Mouse (Mus musculus) megakaryocyte, adult 5-6 weeks (primary cell): ENCODE measurements at regions not wholly inside any gene's neighbourhood (a gene's known extent, or its start where the extent isn't known, plus 50 kb on each side); places are given as distances from the start of the nearest gene placed in this dataset.

Source experiments
- ATAC-seq: 2 replicates; pipeline ENCODE4 v1.8.0; 2016; ENCODE audit warnings: mild to moderate bottlenecking, inconsistent platforms; ENCODE audit not compliant: poor library complexity, severe bottlenecking

GRCm38 (mm10) chr8:34502606-34503162 lies 391.1 kb upstream of the Gm10131 start:
- ATAC-seq = no peak

DNA sequence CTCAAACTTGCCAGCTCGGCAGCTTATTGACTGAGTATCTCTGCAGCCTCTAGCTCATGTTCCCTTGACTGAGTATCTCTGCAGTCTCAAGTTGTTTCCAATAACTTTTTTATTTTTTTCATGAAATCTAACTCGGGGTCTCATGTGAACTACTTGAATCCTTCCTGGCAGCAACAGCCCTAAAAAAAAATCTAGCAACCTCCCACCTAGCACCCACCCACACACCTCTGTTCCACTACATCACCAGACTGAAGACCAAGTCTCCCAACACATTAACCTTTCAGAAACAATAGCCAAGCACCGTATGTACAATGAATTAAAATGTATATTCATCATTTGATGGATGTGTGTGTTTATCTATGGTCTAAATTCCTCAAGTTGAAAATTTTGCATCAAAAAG lies 387.7 kb upstream of the Gm10131 start:
- no peak for ATAC-seq

GRCm38 (mm10) chr8:34496751-34497150 lies 385.2 kb upstream of the Gm10131 start:
- no peak for ATAC-seq

- ATAC-seq = no peak
Measured at GRCm38 (mm10) chr8:34495974-34496373, 384.4 kb upstream of the Gm10131 start.

DNA sequence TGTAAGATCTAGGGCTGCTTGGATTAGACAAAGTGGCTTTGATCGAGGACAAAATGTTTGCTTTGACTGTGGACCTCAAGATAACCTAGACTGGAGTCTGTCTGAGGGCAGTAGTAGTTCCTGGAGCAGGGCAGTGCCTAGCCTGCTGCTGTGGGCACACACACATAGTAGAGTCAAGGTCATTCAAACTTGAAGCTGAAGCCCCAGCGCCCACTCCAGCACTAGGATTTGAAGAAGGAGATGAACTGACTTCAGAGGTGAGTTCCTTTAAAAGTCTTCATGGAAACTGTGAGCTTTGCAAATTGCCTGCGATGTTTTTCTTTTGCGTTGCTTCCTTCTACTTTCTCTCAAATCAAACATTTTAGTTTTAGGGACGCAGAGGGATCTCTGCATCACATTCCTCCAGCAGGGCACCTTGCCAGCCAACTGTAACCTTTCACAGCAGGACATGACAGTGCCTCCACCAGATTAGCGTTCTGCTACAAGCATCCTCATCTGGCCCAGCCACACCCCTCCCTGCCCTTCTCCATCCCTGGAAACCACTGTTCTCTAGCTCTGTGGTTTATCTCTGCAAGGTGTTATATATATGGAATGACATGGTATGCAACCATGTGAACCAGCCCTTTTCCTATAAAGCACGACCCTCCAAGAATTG lies 377.3 kb upstream of the Gm10131 start:
- ATAC-seq = no peak

DNA sequence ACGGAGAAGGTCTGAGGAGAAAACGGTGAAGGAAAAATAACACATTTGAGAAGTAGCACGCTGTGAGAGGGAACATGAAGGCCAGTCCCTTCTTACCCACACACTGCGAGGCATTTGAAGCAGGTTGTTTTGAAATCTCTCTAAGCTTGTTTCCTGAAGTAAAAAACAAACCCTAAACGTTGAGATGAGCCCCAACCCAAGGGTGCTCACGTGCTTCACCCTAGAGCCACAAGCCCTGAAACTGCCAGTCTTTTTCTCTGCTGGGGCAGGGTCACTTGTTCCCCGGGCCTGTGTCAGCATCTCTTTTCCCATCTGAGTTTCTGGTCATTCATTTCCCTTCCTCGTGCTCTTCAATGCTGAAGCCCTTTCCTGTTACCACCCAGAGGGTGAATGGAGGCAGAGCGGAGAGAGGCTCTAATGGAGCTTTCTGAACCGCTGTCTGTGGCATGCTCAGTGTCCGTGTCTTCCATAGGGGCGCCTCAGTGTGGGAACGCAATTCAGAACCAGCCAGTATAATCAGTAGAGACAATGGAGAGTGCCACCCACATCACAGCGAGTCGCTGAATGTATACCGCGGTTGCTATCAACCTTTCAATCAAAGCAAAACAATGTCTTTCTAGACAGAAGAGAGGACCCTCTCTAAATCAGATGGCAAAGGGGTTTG lies 375.0 kb upstream of the Gm10131 start:
- ATAC-seq = no peak

DNA sequence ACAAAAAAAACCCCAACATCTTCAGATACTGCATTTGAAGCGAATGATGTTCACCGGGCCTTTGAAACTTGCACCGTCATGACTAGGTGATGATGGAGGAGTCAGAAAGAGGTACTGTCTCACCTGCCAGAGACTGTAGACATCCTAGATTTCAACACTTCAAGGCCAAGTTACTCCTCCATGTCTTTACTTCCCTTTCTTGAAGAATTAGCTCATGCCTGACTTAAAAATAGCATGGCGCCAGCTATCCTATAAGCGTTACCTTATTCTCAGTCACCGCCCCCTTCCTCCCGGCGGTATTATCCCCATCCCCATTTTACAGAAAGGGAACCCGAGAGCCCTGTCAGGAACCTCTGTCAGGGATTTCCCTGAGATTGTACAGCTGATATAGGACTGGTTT lies 374.4 kb upstream of the Gm10131 start:
- ATAC-seq = peak; percentile 56

DNA sequence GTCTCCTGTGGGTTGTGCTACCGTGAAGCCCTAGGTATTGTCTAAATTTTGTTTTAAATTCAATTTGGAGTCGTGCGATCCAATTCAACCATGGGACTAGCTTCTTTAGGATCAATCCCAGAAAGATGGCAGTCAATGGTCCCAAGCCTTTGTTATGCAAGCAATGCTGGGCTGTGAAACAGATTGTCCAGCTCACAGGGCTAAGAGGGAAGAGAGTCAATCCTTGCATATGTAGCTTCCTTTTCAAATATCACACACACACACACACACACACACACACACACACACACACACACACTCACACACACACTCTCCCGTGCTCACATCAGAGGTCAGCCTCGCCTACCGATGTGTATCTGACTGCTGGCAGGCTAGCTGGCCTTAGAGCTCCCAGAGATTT lies 373.8 kb upstream of the Gm10131 start:
- ATAC-seq = no peak

DNA sequence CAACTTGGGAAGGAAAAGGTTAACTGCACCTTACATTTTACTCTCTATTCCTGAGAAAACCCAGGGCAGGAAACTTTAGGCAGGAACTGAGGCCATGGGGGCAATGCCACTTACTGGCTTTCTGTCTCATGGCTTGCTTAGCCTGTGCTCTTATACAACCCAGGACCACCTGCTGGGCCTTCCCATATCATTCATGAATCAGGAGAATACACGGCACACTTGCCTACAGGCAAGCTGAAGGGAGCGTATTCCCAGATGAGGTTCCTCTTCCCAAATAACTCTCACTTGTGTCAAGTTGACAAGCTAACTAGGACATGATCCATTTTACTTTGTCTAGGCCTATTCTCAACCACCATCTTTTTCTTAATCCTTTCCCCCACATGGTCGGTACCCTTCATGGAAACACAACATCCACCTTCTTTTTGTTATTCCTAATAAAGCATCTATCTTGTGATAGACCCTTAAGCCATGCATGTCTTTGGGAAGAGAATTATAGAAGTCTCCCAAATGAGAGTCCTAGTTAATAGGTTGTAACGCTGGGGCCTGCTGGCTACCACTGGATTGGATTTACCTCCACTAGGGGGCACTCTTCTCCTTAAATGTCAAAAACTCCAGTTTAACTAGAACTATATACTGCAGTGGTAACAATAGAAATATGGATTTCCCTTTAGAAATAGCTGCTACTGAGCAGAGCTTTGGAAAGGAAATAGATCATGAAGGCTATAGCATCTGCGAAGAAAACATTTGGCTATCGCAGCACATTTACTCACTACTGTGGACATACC lies 373.2 kb upstream of the Gm10131 start:
- peak; percentile 73 for ATAC-seq

DNA sequence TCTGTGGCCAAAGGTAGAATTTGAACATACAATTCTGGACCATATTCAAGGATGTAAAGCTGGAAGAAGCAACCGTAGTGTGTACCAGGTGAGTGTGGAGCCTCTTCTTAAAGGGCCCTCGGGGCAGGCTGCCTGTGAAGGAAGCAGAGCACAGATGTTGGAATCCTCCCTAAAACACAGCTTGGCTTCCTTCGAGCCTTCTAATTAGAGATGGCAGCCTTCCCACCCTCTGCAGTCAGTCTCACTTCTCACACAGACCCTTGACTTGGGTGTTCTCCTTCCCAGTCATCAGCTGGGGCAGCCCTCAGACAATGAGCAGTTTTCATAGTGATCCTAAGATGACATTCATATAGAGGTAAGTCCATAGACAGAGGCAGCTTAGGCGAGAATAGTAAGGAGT lies 371.7 kb upstream of the Gm10131 start:
- no peak for ATAC-seq

DNA sequence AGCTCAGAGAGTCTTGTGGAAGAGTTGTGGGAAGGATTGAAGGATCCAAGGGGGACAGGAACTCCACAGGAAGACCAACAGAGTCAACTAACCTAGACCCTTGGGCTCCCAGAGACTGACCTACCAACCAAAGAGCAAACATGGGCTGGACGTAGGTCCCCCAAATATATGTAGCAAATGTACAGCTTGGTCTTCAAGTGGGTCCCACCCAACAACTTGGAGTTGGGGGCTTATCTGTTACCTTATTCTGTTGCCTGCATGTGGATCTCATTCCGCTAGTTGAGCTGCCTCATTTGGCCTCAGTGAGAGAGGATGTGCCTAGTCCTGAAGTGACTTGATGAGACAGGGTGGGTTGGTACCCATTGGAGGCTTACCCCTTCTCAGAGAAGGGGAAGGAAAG lies 371.1 kb upstream of the Gm10131 start:
- ATAC-seq = no peak

DNA sequence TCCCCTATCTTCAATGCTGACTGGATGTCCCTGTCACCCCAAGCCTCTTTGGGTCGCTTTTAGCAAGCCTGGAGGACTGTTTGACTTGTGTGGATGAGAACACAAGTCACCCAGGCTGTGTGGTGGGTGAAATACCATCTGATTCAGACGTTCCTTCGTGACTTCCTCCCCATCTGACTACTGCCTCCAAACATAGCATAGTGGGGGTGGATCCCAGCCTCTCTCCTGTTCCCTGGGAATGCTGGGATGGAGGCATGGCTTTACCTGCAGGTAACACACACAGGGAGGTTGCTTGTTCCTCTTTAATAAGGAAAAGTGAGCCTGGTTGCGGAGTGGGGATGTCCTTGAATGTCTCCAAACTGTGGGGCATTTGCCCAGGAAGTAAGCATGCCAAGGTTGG lies 369.0 kb upstream of the Gm10131 start:
- no peak for ATAC-seq

- no peak for ATAC-seq
Measured at GRCm38 (mm10) chr8:34478891-34479290, 367.4 kb upstream of the Gm10131 start.

GRCm38 (mm10) chr8:34478465-34478864 lies 366.9 kb upstream of the Gm10131 start:
- no peak for ATAC-seq

DNA sequence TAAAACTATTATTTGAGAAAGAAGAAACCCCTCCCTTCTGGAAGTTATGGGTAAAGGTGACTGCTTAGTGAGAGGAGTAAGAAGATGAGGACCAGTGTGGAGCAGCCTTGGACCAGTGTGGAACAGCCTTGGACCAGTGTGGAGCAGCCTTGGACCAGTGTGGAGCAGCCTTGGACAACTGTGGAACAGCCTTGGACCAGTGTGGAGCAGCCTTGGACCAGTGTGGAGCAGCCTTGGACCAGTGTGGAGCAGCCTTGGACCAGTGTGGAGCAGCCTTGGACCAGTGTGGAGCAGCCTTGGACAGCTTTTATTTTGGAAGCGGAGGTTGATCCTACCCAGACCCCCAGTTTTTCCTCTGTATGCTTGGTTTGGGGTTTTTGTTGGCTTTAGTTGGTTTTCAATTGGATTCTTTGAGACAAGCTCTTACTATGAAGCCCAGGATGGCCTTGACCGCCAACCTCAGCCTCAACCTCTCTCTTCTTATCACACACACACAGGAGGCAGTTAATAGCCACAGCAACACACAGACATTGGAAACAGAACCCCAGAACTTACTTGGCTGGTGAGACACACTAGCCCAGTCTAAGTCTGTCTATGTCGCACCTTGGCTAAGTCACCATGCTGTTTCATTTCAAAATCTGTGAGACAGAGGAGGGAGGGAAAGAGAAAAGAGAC lies 364.7 kb upstream of the Gm10131 start:
- ATAC-seq = no peak

DNA sequence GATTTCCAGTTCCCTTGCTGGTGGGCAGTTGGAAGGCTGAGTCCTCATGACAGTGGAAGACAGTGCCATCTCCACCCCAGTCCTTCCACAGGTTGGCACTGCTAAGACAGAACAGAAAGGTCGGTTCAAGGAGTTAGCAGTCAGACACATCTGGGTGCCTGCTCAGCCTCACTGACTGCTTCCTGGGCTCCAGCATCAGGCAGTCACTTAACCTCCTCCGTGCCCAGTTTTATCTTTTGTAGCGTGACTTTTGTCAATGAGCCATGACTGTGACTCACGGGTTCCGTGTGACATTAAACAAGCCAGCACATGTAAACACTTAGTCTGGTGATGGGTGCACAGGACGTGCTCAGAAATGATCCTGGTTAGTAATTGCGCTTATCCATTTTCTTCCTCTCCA lies 363.1 kb upstream of the Gm10131 start:
- no peak for ATAC-seq

DNA sequence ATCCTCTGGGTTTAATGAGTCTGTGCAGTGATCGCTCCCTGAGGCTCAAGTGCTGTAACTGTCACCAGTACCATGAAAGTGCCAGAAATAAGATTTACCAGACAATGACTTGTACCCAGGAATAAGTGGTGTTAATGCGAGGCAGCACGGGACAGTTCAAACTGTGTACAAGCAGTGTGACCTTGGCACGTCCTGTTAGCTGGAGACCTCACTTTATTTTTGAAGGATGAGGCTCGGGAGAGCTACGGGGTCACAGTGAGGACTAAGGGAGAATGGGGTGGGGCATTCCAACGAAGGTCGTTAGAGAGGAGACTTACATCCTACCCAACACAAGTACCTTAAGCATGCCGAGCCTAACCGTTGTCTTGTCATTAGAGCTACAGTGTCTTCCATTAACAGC lies 362.2 kb upstream of the Gm10131 start:
- ATAC-seq = no peak

DNA sequence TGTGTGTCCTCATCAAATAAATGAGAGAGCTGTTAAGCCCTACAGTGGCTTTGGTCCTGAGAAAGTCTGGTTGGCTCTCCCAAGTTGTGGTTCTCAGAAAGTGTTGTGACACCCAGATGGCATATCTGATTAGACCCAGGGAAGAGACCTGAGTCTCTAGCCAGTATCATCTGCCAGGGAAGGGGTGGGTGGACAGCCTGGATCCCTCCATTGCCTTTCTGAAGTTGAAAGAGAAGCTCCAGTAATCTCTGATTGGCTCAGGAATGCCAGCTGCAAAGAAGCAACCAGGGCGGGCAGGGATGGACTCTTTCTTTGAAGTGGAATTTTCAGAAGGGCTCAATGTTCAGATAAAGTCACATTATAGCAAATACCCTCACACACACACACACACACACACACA lies 361.8 kb upstream of the Gm10131 start:
- no peak for ATAC-seq

- no peak for ATAC-seq
Measured at GRCm38 (mm10) chr8:34472846-34473245, 361.3 kb upstream of the Gm10131 start.

DNA sequence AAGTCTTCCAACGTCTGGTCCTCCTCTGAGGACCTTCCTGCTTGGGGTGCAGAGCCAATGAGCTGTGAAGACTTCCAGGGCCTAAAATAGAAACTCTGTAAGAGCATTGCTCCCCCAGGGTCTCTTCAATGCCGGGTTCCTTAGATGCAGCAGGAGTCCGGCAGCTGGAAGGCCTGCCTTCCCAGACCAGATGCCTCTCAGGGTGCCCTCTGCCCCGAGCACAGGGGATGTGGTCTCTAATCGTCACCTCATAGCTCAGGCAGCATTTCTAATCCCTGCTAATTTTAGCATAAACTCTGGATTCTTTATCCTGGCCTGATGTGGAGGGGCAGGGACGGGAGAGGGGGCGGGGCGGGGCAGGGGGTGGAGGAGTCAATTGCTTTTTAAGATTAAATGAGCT lies 360.9 kb upstream of the Gm10131 start:
- no peak for ATAC-seq

DNA sequence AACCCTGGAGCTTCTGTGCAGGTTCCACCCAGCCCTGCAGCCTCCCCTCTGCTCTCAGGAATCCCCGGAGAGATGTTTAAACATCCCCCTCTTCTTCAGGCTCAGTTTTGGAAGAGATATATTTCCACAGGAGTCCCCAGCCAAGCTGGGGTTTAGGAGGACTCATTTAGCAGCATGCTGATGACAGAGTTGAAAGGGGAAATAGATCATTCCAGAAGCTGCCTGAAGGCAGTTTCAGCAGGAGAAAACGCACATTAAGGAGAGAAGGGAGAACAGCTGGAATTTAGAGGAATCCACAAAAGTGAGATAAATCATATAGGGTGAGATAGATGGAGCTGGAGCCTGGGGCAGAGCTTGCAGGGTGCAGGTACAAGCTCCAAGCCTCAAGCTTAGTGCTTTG lies 357.6 kb upstream of the Gm10131 start:
- ATAC-seq = no peak
